Mouse (Mus musculus) layer of hippocampus, postnatal 14 days (tissue): ENCODE measurements at regions not wholly inside any gene's neighbourhood (a gene's known extent, or its start where the extent isn't known, plus 50 kb on each side); places are given as distances from the start of the nearest gene placed in this dataset.

ENCODE experiments used
- DNase-seq, 2 experiments: peaks; one replicate each; pipeline ENCODE4 v3.0.0; 2021 to 2022; ENCODE audit warnings: low spot score in 2 of 2, mixed read lengths in 1 of 2

DNA sequence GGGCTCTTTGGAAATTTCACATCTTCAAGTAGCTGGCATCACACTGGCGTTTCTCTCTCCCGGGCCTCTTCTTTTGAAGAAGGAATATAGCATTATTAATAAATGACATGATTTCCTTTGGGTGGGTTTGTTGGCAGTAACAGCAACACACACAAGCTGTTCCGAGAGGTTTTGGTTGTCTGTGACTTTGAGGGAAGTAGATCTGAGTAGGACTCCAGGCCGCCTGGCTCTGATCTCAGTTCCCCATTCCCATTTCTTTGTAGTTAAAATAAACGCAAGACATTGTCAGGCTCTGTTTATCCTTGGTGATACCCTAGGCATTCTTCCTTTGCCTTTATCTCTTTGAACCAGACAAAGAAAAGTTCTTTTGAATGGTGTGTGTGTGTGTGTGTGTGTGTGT is 83.3 kb upstream of the Gm9887 start:
- DNase-seq = no peak

GRCm38 (mm10) chr12:69453544-69453943 is 81.3 kb upstream of the Gm9887 start:
- no peak for DNase-seq

DNA sequence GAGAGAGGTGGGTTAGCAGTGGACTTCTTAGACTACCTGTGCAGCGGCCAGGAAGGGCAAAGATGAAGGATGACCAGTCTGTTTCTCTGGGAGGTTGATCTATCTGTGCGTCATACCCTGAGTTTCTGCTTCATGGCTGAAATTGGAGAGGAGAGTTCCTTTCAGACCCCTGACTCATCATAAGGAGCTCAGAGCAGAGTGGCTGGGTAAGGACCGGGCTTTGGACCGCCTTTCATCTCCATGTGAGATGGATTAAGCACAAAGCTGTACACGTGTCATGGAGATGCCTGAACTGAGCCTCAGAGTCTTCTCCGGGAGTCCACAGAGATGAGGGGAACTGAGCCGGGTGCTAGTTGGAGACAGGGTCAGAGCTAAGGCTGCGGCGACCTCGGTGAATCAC is 80.7 kb upstream of the Gm9887 start:
- DNase-seq = no peak

DNA sequence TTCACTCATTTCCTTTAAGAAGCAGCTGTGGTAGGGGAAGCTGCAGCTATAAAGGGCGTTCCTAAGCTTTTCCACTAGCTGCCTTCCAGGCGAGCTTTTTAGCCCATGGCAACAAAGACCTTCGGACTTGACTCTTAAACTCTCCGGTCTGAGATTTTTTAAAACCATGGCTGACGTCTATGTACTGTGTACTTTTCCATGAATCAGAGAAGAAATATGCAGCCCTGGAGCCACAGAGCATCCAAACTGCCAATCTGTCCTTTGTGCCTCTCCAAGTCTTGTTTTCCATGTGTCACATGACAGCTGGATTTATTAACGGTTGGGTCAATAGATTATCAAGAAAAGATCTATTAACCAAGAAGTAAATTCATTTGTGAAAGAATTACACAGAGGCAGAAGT is 78.9 kb upstream of the Gm9887 start:
- DNase-seq = no peak

- DNase-seq = no peak
These were observed 75.9 kb upstream of the Gm9887 start for GRCm38 (mm10) chr12:69447962-69448767.

- DNase-seq = no peak
These were observed 75.1 kb upstream of the Gm9887 start for GRCm38 (mm10) chr12:69447322-69447827.

DNA sequence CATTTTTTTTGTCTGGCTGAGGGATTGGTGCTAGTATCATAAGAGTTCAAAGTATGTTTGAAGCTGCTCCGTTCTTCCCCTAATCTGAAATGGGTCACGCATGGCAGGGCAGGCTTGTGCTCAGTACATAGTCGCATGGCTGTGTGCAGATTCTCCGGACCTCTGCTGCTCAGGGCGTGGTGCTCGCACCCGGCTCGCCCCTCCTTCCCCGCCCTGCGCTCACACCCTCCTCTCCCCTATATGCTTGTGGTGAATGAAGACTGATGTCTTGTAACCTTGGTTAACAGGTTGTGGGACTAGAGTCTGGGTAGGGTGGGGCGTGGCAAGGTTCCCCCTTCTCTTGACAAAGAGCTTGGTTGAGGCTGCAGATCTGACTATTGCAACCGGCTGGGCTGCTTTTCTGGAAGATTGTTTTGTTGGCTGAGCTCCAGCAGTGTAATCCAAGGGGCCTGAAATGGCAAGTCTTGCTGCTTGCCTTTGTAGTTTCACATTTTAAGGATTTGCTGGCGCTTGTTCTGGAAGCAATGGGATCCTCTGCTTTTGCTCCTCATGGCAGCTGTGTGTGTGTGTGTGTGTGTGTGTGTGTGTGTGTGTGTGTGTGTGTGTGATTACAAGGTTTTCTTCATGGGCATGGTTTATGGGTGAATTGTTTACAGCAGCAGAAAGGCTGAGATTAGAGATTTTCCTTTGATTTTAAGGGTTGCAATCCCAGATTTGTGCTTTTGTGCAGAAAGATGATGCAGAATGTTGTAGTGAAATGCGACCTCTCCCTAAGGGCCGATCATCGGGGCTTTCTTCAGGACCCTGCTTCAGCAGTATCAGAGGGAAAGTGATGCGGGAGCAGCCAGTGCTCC is 74.4 kb upstream of the Gm9887 start:
- DNase-seq = no peak

GRCm38 (mm10) chr12:69446085-69446467 is 73.8 kb upstream of the Gm9887 start:
- no peak for DNase-seq

DNA sequence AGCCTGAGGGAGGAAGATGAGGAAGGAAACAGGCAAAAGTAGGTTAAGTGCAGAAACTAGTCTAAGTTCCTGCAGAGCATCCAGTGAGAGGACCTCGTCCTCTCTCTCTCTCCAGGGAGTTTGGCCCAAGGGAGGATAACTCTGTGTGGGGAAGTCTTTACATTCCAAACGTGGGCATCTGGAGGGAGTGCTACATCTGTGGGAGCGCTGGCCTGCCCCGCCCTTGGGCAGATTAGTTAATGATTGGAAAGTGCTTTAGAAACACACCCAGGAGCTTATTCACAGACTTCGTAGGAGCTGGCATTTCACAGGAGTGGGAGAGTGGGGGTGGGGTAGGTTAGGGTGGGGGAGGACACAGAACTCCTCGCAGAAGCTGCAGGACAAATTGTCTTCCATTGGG is 70.1 kb upstream of the Gm9887 start:
- no peak for DNase-seq

DNA sequence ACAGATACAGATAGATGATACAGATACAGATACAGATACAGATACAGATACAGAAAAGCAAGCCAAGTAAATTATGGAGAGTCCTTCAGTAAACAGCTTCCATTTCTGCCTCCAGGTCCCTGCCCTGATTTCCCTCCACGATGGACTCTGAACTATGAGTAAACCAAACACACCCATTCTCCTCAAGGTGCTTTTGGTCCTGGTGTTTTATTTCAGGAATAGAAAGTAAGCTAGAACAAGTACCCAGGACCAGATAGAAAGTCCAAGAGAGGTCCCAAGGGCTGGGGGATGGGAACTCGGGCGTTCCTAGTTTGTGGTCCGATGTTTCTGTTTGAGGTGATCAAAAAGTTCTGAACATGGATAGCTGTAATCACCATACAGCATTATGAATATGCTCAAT is 69.5 kb upstream of the Gm9887 start:
- no peak for DNase-seq

GRCm38 (mm10) chr12:69438271-69438670 is 66.0 kb upstream of the Gm9887 start:
- no peak for DNase-seq

DNA sequence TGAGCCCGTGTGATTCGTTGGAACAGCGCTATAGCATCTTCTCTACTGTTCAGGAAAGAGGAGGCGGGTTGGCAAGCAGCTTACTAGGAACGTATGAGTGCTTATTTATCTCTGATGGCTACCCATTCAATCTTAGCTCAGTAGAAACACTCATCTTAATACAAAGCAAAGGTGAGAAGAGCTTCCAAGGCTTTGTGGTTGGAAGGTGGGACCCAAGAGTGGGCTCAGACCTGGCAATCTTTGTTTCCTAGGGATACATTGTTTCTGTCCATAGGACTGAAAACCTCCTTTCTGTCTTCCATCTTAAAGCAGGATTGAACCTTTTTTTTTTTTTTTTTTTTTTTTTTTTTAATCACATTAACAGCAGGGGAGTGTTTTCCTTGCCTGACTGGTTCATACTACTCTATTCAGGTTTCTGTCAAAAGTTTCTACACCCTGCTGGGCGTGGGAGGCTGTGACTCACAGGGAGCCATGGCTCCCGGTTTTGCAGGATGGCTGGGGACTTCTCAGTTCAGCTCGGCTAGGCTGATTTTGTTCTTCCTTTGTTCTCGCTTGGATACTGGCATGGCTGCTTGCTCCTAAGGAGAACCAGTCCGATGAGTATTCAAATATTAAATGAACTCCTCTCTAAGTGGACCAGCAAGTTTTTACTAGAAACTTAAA is 64.7 kb upstream of the Gm9887 start:
- DNase-seq = no peak

DNA sequence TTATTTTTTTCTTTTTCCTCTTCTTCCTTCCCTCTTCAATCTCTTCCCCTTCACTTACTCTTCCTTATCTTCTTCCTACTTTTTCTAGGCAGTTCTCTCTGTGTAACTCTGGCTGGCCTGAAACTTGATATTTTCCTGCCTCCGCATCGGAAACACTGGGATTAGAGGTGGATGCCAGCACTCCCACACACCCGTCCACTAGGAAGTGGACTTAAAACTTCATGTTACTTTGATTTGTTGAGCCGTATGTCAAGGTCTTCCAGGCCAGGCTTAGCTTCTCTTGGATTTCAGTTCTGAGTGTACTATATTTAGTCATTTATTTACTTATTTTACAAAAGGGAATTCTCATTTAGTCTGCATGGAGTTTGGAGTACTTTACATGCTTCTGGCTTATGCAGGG is 62.1 kb upstream of the Gm9887 start:
- no peak for DNase-seq

DNA sequence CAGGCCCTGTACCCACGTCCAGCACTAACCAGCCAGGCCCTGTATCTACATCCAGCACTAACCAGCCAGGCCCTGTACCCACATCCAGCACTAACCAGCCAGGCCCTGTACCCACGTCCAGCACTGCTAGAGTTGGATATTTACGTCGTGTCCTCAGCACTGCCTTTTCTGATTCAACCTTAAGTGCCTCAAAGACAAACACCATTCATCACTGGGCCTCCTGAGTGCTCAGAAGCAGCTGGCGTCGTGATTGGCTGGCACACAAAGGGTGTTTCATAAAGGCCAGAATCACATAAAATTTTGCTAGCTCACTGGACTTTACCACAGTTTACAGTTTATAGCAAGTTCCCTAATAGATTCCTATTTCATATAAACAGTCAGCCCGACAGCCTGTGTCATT is 59.8 kb upstream of the Gm9887 start:
- no peak for DNase-seq

GRCm38 (mm10) chr12:69428108-69428507 is 55.9 kb upstream of the Gm9887 start:
- no peak for DNase-seq

DNA sequence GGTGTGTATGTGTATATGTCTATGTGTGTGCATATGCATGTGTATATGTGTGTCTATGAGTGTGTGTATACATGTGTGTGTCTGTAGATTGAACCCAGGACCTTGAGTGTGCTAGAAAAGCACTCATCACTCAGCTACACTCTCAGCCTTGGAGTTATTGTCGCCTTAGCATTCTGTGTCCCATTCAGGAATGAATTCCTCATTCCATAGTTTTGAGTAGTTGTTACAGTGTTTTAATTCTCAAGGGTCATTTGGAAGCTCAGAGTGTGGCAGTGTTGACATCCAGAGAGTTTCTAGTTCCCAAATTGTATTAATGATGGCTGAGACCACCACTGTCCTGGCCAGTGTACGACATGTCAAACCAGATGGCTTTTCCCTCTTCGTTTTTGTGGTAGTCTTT is 53.4 kb upstream of the Gm9887 start:
- DNase-seq = no peak

DNA sequence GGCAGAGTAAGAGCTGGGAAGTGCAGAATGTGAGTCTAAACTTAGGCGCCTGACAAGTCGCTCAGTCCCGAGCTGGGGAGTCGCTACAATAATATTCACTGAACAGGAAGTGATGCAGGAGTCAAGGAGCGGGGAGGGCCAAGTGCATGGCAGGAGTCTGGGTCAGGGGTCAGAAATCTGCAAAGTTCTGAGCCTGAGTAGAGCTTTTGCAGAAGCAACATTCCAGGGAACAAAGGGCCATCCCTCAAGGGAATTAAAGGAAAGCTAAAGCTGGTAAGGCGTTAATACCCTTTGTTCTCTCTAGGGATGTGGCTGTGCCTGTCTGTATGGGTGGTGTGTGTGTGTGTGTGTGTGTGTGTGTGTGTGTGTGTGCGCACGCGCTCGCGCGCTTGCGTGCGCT is 52.7 kb upstream of the Gm9887 start:
- no peak for DNase-seq
